Mouse (Mus musculus): ENCODE results near the gene Gm4778.
"Not testable (repeated sequence)": the region's sequence is repeated elsewhere in the genome, so short reads cannot be mapped to it uniquely, and the experiment has no call there.

The Gm4778 gene

GRCm38 (mm10) chr3:94263736-94264135 is at the start of gene Gm4778:
Gene Gm4778 (plus strand): TSS chr3:94264036.
- DNase-seq (ENCODE audit: low read depth) = not testable (repeated sequence)

GRCm38 (mm10) chr3:94260598-94260997 is 3.2 kb upstream of the Gm4778 start:
- peak; percentile 16 for DNase-seq (ENCODE audit: low read depth)

- no peak for DNase-seq (ENCODE audit: low read depth)
Observed at GRCm38 (mm10) chr3:94275991-94276390, 12.2 kb downstream of the Gm4778 start.

- DNase-seq (ENCODE audit: low read depth) = no peak
Observed at GRCm38 (mm10) chr3:94305457-94305856, 41.6 kb downstream of the Gm4778 start.

DNA sequence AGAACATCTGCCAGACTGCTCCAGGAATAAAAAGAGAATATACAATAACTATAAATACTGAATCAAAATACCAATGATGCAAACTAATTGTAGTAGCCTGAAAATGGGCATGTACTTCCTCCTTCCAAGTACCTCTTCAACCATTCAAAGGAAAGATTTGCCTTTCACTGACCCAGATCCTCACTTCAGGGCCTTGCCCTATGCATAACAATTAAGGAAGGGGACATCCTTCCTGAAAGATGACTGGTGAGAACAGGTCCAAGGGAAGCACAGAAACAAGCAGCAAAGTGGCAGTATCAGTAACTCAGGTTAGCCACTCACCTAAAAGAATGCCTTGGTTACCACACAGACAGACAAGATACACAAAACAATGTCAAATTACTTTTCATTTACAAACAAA is 43.1 kb downstream of the Gm4778 start:
- no peak for DNase-seq (ENCODE audit: low read depth)

DNA sequence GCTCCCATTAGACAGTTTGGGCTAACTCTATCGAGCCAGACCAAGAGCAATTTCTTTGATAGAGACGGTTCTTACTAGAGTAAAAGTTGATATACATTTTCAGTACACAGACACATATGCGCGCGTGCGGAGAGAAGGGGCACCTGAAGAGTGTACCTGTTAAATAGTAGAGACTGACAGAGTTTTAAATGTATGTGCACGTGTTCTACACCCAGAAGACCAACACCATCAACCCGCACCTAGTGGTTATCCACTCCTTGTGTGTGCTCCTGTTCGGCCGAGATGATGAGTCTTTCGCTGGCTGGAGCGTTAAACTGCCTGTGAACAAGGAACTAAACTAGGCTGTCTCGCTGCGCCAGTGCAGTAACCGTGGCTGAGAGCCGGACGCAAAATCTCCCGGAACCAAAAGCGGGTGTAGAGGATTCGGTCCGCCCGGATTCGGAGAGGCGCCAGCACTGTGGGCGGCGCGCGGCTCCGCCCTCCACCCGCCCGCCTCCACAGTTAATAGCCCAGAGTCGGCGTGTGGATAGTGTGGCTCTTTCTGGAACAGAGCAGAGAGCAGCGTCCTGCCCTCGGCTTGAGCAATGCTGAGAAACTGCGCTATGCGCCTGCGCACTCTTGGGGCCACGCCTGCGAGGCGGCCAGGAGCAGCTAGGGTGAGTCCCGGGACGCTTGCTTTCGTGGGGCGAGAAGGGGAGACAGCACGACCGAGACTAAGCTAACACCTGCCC is 46.0 kb downstream of the Gm4778 start, which contains the start of gene Them4:
Them4 (plus strand) TSS at position 457 of the 731 bp plus-strand sequence.
- DNase-seq (ENCODE audit: low read depth) = peak; percentile 90

GRCm38 (mm10) chr3:94310491-94310890 is 46.7 kb downstream of the Gm4778 start:
- DNase-seq (ENCODE audit: low read depth) = no peak

DNA sequence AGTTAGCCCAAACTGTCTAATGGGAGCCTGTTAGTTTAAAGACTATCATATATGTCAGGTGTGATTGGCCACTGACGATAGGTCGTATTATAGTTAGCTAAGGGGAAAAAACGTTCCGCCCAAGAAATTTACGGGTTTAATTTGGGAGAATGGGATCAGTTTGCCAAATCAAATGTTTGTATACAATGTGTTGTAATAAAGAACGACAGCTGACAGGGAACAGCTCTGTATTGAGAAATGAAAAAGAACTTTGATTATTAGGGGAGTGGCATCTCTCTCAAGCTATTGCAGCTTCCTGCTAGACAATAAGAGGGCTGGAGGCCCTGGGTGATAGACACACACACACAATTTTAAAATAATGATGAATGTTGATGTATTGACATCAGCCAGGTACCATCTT is 47.1 kb downstream of the Gm4778 start:
- no peak for DNase-seq (ENCODE audit: low read depth)

DNA sequence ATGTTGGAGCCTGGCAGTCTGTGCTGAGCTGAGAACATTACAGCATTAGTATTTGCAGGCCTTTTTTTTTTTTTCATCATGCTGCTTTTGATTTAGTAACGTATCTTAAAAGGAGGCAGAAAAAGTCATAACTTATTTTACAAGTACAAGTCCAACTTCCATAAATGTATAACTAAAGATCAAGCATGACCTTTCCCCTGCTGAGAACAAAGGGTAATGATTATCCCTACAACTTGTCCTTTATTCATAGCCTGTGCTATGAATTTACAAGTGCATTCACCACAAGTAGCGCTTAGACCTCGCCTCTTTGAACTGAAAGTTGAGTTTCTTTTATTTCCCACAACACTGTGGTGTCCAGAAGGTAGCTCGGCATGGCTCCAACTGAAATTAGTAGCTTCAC is 47.5 kb downstream of the Gm4778 start:
- DNase-seq (ENCODE audit: low read depth) = no peak
